Mouse (Mus musculus): ENCODE measurements around the gene Guca1a. TPM values are rescaled to one million over a fixed set of nuclear protein-coding genes. Genes with fewer than 3 reads are reported as not detected.

The Guca1a gene
- total RNA-seq, 2 experiments from 2014 or later = not detected

DNA sequence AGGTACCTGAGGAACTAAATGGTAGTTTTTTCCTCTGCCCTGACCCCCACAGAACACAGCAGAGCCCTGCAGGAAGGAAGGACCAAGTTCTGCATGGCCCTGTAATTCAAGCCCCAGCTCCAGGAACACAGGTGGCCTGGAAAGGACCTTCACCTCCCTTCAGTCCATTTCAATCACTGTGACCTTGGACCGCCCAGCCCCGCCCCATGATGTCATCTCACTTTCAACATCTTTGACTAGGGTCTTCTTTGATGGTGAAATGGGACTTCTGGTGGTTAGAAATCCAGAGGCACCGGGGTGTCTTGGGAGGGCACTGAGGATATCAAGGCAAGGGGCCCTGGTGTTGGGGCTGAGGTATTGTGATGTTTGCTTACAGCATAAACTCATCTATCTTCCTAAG, 21.2 kb upstream of the Guca1a start:
- ATAC-seq (replicated peaks; ENCODE audit: low FRiP score, poor library complexity, severe bottlenecking) = no peak

- ATAC-seq (replicated peaks; ENCODE audit: low FRiP score, poor library complexity, severe bottlenecking) = no peak
These were observed 19.8 kb upstream of the Guca1a start for GRCm38 (mm10) chr17:47420195-47420594.

- peak; percentile 59; the same call in 1 of the 2 replicates for ATAC-seq (replicated peaks; ENCODE audit: low FRiP score, poor library complexity, severe bottlenecking)
These were observed 9.8 kb upstream of the Guca1a start for GRCm38 (mm10) chr17:47409897-47410861.

- ATAC-seq (replicated peaks; ENCODE audit: low FRiP score, poor library complexity, severe bottlenecking) = peak; percentile 57; the same call in 1 of the 2 replicates
These were observed 8.1 kb upstream of the Guca1a start for GRCm38 (mm10) chr17:47408558-47408898.

DNA sequence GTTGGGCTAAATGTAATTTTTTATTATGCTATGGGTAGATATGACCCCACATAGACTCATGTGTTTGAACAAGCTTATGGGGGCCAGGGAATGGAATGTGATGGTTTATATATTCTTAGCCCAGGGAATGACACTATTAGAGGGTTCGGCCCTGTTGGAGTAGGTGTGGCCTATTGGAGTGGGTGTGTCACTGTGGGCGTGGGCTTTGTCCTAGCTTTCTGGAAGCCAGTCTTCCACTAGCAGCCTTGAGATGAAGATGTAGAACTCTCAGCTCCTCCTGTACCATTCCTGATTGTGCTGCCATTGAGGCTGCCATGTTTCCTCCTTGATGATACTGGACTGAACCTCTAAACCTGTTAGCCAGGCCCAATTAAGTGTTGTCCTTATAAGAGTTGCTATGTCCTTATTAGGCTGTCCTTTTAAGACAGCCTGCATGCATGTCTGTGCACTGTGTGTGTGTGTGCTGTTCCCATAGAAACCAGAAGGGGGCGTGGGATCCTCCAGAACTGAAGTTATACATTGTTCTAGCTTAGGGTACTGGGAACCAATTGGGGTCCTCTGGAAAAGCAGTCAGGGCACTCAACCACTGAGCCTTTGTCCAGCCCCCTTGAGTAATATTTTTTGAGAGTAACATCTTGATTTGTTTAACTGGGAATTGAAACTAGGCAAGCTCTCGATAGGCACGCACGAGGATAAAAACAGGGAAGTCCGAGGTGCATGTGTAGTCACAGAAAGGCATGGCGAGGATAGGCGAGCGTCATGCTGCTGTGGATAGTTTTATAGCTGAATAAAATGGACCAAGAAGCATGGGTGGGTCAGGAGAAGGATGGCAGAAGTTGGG, 7.6 kb upstream of the Guca1a start:
- no peak; the same call in 1 of the 2 replicates for ATAC-seq (replicated peaks; ENCODE audit: low FRiP score, poor library complexity, severe bottlenecking)

GRCm38 (mm10) chr17:47399091-47399490, 1.3 kb downstream of the Guca1a start:
- no peak for ATAC-seq (replicated peaks; ENCODE audit: low FRiP score, poor library complexity, severe bottlenecking)

- ATAC-seq (replicated peaks; ENCODE audit: low FRiP score, poor library complexity, severe bottlenecking) = peak; percentile 46
These were observed 4.9 kb downstream of the Guca1a start for GRCm38 (mm10) chr17:47395376-47395913.

DNA sequence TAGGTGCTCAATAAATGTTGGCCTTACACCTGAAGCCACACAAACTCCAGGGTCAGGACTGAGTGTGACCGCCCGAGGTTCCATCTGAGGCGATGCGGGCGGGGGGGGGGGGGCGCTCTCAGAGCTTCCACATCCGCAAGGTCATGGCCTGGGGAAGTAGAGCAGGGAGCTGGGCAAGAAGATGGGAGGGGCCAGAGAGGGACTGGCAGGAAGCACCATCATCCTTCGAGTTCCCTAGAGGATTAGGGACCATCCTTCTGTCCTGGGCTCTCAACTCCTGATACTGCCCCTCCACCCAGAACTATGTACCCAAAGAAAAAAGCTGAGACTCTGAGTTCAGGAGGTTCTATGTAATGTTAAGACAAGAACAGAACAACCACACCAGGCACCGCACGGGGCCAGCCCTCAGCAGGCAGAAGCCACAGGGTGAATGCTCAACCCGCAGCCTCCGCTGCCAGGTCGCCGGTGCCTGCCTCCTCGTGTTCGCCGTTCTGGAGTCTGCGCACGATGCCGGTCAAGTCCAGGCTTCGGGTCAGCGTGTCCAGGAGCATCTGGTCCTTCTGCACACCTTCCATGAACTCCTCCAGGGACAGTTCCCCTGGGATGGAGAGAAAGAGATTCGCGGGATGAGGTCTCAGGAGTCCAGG, 6.0 kb downstream of the Guca1a start:
- ATAC-seq (replicated peaks; ENCODE audit: low FRiP score, poor library complexity, severe bottlenecking) = no peak

DNA sequence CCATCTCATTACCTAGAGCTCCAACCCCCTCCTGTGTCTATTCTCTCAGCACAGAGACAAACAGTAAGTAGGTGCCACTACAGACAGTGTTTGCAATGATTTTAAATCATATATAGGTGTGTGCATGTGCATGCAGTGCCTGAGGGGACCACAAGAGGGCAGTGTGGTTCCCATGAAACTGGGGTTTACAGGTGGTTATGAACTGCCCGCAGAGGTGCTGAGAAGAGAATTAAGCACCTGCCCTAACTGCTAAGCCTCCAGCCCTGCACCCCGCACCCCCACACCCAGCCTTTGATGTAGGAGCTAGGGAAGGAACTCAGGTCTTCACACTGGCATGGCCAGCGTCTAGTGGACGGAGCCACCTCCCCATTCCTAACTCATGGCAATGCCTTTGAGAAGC, 13.7 kb downstream of the Guca1a start:
- peak; percentile 77 for ATAC-seq (replicated peaks; ENCODE audit: low FRiP score, poor library complexity, severe bottlenecking)

DNA sequence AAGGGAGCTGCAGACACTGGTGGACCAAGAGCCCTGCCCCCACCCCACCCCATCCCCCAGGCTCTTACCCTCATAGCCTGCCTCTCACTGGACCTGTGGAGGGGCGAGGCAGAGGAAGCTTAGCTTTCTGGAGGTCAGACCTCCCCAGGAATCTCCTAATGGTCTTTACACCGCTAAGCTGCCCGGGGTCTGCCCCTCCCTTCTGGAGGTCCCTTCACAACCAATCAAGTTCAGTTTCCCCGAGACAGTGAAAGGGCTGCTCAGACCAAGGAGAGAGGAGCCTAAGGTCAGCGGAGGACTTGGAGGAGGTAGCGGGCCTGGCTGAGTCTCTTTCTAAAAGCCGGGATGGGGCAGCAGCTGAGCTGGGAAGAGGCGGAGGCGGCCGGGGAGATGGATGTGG, 15.2 kb downstream of the Guca1a start, which contains the start of gene Guca1b:
Gene Guca1b, plus strand, starts transcription at position 249 of the 400 bp plus-strand sequence.
- no peak for ATAC-seq (replicated peaks; ENCODE audit: low FRiP score, poor library complexity, severe bottlenecking)

DNA sequence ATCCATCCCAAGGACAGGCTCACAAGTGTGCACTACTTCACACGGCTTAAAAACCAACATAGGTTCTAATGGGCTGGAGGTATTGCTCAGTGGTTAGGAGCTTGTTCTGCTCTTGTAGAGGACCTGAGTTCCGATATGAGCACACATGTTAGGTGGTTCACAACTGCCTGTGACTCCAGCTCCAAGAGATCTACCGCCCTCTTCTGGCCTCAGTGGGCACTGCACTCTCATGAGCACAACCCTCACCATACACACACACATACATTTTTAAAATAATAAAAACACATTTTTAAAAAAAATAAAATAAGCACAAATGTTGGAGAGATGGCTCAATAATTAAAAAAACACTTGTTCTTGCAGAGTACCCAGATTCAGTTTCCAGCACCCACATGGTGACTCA, 16.3 kb downstream of the Guca1a start:
- no peak for ATAC-seq (replicated peaks; ENCODE audit: low FRiP score, poor library complexity, severe bottlenecking)

GRCm38 (mm10) chr17:47383266-47383665, 17.1 kb downstream of the Guca1a start:
- ATAC-seq (replicated peaks; ENCODE audit: low FRiP score, poor library complexity, severe bottlenecking) = no peak

DNA sequence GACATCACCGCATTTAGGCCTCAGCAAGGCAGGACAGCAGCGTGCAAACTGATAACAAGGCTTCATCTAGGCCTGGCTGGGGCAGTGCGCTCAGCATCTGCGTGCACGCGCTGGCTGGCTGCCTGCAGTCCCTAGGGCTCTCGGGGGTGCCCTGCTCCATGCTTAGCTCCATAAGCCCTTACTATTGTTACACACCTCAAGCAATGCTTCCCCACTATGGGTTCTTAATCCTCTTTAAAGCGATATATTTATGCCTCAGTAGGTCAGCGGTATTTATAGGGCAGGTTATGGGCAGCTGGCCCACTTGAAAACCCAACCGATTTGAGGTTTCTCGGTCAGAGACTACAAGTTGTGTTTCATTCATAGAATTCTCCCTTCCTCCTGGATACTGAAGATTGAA, 18.5 kb downstream of the Guca1a start:
- ATAC-seq (replicated peaks; ENCODE audit: low FRiP score, poor library complexity, severe bottlenecking) = no peak

DNA sequence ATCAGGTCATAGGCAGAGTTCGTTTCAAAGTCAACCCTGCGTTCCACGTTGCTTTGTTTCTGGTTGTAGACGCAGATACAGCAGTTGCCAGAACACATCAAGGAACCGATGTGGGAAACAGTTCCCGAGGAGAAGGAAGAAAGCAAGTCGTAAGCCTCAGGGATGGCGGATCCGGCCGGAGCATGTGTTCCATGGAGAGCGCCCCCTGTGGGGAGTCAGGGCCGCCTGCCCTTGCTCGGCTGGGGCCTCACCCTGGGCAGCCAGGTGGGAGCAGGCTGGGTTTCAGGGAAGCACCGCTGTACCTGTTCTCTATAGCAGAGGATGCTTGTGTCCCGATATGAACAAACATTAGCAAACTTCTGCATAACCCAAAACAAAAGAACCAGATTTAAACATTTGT, 22.3 kb downstream of the Guca1a start:
- no peak for ATAC-seq (replicated peaks; ENCODE audit: low FRiP score, poor library complexity, severe bottlenecking)

- no peak for ATAC-seq (replicated peaks; ENCODE audit: low FRiP score, poor library complexity, severe bottlenecking)
These were observed 23.6 kb downstream of the Guca1a start for GRCm38 (mm10) chr17:47376779-47377280.

- no peak for ATAC-seq (replicated peaks; ENCODE audit: low FRiP score, poor library complexity, severe bottlenecking)
These were observed 26.4 kb downstream of the Guca1a start for GRCm38 (mm10) chr17:47373991-47374390.

DNA sequence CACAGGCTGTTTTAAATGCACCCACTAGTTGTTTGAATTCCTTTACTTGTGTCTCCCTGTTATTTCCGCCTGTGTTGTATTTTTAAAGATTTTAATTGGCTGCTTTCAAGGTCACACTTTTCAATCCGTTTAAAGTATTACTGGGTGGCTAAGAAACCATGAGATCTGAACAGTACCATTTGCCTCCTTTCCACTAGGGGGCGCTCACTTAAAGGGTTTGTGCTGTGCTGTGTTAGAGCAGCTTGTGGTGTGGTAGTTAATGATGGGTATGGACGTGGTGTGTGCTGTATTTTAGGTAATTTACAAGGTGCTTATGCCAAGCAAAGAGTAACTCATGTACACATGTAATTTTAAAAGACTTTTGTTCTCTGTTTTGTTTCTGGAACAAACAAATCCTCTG, 28.9 kb downstream of the Guca1a start:
- peak; percentile 73 for ATAC-seq (replicated peaks; ENCODE audit: low FRiP score, poor library complexity, severe bottlenecking)

- ATAC-seq (replicated peaks; ENCODE audit: low FRiP score, poor library complexity, severe bottlenecking) = peak; percentile 28; the same call in 1 of the 2 replicates
These were observed 31.3 kb downstream of the Guca1a start for GRCm38 (mm10) chr17:47369087-47369443.

DNA sequence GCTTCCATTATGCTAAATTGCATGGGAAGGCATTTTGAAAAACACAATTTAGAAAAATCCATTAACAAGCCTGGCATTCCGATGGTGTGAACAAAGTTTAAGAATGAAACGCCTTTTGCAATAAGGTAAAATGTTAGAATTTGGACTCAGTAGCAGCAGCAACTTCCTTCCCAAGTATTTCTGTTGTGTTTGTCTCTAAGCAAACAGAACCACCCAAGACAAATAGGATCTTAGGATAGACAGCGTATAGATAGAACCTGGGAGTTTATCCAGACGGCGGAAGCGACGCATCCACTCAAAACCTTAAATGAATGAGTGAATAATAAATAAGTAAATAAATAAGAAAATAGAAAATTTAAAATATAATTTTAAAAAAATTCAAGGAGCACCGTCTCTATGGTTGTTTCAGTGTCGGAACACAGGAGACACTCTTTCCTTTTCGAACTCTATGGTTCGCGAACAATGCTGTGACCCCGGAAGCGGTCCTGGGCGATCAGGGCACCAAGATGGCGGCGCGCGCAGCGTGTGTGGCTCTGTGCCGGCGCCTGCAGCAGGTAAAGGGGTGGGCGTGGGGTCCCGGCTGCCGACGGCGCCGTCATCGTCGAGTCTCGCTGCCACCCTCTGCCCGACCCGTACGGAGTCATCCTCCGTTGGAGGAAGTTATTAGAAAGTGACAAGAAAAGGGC, 31.8 kb downstream of the Guca1a start, which contains the start of gene Mrps10:
Gene Mrps10, plus strand, starts transcription at position 487 of the 686 bp plus-strand sequence.
- peak; percentile 83 for ATAC-seq (replicated peaks; ENCODE audit: low FRiP score, poor library complexity, severe bottlenecking)

Measured in erythroblast, adult 5-6 weeks (primary cell).